Mouse (Mus musculus) cerebellum, postnatal 4 days (tissue): ENCODE results near the gene Peli2.

ENCODE experiments used
- DNase-seq, 2 experiments: peaks; one replicate each; pipeline ENCODE4 v3.0.0; 2022; ENCODE audit warnings: low spot score in 2 of 2, mixed read lengths in 1 of 2

The Peli2 gene

DNA sequence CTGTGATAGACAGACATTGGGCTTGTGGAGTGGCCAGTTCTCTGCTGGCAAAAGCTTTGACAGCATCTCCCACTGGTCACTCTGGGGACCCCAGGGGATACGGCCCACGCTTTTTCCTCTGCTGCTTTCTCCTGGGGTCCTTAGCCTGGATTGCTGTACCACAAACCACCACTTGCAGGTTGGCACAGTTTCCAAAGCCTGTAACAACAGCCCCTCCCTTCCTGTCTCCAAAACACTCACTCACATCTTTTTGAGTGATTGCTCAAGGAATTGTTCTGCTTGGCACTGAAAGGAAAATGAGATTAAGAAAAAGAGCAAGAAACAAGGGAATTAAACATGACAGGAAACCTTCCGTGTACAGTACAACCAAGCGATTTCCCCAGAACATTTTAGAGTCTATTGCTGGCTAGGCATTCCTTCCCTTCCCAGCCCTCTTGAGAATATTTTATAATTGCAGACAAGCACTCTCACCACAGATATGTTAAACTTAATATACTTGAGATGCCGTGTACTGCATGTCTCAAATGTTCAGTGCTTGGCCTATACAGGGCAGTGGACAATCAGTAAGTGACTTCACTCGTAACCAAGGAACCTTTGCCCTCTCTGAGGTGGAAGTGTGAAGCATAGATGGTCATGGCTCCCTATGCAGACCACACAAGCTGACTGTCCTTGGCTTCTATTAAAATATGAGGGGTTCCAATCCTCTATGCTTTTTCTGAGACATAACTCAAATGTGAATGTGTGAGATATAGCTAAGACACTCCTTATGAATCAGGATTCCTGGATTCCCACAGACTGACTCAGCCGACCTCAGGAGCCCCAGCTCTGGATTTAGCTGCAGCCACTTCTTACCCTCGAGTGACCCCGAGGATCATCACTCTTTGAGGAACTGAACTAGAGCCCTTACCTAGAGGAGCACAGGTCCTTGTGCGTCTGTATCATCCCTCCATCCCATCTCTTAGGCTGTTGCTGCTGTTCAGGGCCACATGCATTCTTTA lies 169.3 kb downstream of the Peli2 start:
- no peak for DNase-seq

DNA sequence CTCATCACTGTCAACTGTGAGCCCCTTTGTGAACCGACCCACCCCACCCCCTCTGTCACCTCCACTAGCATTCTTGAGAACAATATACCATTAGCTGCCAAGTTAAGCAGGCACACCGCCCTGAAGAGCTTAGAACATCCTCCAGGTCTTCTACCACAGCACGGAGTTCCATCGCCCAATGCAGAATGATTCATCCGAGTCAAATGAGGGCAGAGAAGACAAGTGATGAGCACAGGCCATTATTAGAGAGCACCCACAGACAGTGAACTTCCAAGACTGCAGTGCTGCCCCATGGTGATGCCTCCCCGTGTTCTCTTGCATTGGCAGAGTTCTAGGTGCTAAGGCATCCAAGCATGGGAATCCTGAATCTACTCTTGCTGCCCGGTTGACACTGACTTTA lies 172.9 kb downstream of the Peli2 start:
- no peak for DNase-seq

DNA sequence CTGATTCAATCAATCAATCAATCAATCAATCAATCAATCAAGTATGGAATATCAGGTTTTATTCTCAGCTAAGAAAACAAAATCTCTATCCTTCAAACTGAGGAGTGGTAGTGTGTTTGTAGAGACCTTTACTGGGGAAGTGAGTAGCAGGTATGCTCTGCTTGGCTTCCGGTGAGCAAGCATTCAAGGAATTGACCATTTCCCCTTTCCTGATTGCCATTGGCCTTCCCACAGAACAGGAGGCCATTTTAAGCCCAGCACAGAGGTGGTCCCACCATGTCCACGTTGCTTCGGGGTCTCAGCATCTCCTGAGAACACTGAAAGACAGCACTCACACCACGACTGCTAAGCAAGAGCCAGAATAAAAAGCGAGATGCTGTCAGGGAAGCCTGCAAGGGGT lies 174.8 kb downstream of the Peli2 start:
- DNase-seq = no peak

DNA sequence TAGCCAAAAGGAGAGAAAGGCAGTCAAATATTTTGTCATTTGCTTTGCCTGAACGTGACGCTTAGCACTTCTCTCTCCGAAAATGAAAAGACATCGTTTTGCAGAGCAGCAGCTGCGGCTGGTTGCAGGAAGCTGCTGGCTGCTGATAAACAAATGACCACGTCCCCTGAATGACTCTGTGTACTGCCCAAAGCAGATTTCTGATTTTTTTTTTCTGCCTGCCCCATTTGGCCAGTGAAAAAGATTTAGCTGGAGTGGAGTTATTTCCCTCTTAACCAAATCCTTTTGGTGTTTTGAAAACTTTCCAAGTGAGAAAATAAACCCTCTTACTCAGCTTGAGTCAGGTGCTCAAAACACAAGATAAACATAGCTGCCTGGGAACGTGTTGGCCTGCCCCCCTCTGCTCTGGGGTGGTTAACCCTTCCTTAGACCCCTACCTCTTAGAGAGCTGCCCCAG lies 175.2 kb downstream of the Peli2 start:
- DNase-seq = no peak

DNA sequence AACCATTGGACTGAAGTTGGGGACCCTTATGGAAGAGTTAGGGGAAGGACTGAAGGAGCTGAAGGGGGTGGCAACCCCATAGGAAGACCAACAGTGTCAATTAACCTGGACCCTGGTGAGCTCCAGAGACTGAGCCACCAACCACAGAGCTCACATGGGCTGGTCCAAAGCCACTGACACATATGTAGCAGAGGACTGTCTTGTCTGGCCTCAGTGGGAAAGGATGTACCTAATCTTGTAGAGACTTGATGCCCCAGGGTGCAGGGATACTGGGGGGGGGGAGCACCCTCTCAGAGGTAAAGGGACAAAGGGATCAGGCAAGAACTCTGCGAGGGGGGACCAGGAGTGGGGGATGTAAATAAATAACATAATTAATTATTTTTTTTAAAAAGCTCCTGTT lies 176.2 kb downstream of the Peli2 start:
- no peak for DNase-seq

DNA sequence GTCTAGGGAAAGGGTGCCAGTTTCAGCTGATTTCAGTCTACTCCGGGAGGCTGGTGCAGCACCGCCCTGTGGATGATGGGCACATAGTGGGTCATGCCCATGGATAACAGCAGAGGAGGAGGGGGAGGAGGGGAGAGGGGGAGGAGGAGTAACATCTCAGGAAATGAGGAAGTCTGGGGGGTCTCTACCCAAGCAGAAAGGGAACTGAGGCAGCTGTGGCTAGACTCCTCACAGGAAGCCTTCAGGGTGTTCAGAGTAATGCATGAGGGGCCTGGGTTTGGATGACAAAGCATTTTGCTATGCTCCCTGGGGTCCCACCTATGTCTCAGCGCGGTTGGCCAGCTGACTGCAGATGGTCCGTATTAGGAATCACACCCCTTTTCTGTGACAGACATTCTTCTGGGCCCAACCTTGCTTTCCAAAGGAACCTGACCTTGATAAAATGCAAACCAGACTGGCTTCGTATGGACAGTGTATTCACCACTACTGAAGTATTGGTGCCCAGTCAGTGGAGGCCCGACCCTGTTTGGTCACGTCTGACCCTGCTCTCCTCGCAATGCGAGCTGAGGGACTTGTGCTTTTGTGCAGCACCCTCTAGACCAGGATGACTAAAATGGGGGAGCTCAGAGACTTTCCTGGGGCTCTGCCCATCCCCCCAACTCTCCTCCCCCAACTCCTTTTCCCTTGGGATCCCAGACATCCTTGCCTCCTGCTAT lies 182.0 kb downstream of the Peli2 start:
- DNase-seq = no peak

DNA sequence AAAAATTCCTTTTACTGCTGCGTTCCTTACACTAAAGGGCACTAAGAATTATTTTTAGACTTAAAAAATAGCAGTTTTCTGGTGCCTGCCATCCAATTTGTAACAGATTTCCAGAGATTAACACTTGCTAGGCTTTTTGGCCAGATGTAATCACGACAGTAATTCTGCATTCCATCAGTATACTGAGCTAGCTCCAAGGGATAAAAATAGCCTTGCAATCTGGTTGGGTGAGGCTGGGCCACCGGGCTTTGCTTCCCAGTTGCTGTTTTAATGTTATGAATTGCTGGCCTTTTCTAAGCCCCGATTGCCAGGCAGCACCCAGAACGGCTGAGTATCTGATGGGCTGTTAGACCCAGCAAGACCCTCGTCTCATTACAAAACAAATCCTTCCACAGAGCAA lies 182.6 kb downstream of the Peli2 start:
- DNase-seq = no peak

DNA sequence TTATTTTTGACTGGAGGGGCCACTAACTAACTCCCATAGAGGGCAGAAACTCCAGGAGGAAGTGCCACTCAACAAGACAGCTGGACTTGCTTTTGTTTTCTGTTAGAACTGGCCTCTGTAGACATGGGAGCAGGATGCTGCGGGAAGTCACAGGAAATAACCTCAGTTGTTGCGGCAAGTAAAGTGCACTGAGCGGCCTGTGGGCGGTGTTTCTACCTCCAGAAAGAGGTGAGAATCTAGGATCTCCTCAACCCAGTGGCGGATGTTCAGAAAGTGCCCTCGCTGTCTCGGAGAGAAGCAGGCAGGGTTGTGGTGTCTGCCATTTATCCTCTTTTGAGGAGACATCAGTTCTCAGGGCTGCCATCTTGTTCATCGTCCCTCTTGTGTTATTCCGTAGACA lies 183.2 kb downstream of the Peli2 start:
- no peak for DNase-seq

DNA sequence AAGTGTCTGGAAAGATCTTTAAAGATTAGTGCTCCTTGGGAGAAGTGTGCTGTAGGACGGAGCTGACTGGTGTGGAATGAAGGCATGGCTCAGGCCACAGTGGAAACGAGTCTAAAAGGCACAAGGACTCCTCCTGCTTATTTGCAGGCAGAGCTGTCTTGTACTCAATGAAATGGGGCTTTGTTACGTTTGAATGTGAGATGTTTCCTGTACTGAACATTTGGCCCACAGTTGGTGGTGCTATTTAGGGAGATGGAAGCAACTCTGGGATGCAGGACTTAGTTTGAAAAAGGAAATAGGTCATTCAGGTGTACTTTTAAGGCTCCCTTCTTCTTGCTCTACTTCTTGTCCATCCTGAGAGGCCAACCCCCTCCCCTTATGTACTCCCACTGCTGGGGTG lies 192.6 kb downstream of the Peli2 start:
- no peak for DNase-seq

DNA sequence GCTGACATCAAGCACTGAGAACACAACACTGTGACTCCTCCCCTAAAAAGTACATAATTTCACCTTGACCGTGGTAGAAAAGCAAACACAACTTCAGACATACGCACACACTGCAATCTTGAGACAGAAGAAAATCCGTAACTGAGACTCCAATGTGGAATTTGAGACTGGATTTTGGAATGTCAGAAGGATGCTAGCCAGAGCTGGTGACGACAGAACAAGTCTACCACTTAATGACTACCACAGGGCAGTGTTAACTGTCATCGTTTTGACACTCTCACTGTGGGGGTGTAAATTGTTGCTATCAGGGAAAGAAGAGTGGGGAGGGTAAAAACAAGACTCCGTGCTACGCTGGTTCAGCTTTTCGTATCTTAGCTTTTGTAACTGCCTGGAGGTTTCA lies 195.8 kb downstream of the Peli2 start:
- no peak for DNase-seq

DNA sequence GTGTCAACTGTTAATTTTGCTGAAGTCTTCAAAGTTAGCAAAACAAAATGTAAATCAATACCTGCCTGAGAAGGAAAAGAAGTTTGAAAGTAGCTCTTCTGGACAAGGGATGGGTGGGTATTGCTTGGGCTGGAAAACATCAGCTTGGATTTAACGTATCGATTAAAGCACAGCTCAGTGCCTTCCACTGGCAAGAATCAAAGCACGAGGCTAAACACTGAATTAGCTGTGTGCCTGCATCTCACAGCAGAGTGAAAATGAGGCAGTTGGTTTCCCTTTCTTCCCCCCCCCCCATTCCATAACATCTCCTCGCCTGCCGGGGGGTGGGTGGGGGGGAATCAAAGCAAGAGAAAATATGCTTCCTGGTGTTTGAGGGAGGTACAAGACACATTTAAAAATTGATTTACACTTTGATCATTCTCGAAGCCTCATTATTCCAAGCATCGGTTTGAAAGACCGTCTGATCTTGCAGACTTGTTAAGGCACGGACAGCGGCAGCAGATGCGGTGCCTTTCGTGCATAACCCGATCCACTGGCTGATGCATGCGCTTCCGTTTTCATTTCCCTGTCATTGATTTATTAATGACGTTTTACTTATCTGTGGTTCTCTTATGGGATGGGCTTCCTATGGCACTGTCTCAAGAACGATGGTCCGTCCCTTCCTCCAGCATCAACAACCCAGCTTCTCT lies 203.3 kb downstream of the Peli2 start:
- no peak for DNase-seq

DNA sequence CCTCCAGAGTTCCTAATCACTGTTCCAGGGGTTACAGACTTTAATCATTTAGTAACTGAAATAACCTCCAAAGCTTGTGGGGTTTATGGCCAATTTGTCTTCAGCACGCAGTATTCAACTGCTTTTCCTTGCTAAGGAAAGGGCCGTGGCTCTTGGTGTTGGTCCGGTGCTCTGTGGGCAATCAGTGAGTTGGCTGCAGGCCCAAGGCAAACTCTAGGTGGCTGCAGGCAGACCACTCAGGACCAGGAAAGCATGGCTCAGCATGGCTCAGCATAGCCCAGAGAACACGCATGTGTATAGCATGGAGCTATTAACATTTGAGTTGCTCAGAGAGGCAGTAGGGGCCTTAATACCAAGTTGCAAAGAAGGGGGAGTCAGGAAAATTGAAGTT lies 203.8 kb downstream of the Peli2 start:
- DNase-seq = no peak

DNA sequence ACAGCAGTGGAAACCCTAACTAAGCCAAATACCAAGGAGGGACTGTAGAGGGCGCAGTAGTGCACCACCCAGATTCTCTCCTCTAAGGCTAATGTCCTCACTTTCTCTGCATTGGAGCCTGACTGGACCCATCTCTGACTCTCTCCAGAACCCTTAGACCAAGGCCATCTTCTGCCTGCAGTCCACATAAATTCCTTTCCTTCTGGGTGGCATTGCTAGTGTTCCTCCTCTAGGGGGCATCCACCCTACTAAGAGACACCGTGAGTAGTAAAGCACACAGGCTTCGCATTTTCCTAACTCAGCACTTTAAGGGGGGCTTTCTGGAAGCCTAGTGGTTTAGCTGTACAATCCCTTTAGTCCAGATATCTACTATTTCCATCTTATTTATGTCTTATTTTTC lies 207.1 kb downstream of the Peli2 start:
- DNase-seq = no peak

DNA sequence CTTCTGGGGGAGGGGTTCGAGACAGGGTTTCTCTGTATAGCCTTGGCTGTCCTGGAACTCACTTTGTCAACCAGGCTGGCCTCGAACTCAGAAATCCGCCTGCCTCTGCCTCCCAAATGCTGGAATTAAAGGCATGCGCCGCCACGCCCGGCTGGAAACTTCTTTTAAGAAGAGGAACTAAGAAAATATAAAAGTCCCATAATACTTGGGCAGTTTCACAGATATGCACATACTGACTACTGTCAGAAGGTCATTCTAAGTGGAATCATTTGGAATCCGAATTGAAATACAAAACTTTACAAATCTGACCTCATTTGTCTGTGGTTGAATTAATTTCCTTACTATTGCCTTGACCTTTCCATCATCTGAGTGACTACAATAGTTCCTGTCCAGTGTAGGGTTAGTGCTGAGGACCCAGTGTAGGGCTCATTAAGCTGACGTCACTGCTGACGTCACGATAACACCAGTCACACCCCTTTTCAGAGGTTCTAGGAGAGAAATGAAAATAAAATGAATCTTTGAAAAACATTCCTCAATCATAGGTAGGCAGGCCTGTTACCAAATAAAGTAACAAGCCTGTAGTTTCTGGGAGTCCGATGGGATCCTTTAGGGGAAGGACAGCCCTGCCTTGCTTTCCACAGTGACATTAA lies 209.2 kb downstream of the Peli2 start:
- DNase-seq = no peak
